Mouse (Mus musculus) embryonic facial prominence, embryonic 11.5 days (tissue): ENCODE results near the gene Krtap14. TPM values are rescaled to one million over a fixed set of nuclear protein-coding genes. Genes with fewer than 3 reads are reported as not detected.

ENCODE experiments used
- ATAC-seq: fragments of 200-750 bp; cut with Nextera tagmentation; replicated peaks from 2 replicates; pipeline ENCODE4 v1.8.0; 2017; ENCODE audit warnings: low read depth; ENCODE audit not compliant: insufficient number of reproducible peaks, low FRiP score, low TSS enrichment
- DNase-seq: peaks from one replicate; pipeline ENCODE4 v3.0.0-alpha.2; 2015; ENCODE audit warnings: low spot score
- H3K27ac ChIP-seq: fragments of 300-500 bp; sonication (generic); replicated peaks from 2 replicates; pipeline ENCODE4 v1.5.1; 2014; ENCODE audit warnings: mild to moderate bottlenecking, low read depth, low read length, control low read depth
- H3K27me3 ChIP-seq: fragments of 300-500 bp; sonication (generic); 2 replicates; pipeline ENCODE4 v1.6.1; 2014; ENCODE audit warnings: mild to moderate bottlenecking, low read length, moderate library complexity, mixed read lengths; ENCODE audit not compliant: control insufficient read depth, insufficient read depth
- H3K36me3 ChIP-seq: fragments of 300-500 bp; sonication (generic); replicated peaks from 2 replicates; pipeline ENCODE4 v1.6.1; 2014; ENCODE audit warnings: low read depth, mild to moderate bottlenecking, low read length, moderate library complexity, mixed read lengths; ENCODE audit not compliant: control insufficient read depth, insufficient read depth
- H3K4me1 ChIP-seq: fragments of 300-500 bp; sonication (generic); 2 replicates; pipeline ENCODE4 v1.6.1; 2014; ENCODE audit warnings: low read length, mixed read lengths; ENCODE audit not compliant: control insufficient read depth, insufficient read depth
- H3K4me2 ChIP-seq: fragments of 300-500 bp; sonication (generic); 2 replicates; pipeline ENCODE4 v1.6.1; 2014; ENCODE audit warnings: low read depth, mild to moderate bottlenecking, control low read depth, low read length, moderate library complexity
- H3K4me3 ChIP-seq: fragments of 300-500 bp; sonication (generic); 2 replicates; pipeline ENCODE4 v1.5.1; 2014; ENCODE audit warnings: low read depth, low read length, control low read depth
- H3K9ac ChIP-seq: fragments of 300-500 bp; sonication (generic); replicated peaks from 2 replicates; pipeline ENCODE4 v1.6.1; 2014; ENCODE audit warnings: mild to moderate bottlenecking, control low read depth, low read length
- H3K9me3 ChIP-seq: fragments of 300-500 bp; sonication (generic); replicated peaks from 2 replicates; pipeline ENCODE4 v1.6.1; 2016; ENCODE audit warnings: mild to moderate bottlenecking, low read length, inconsistent platforms, mixed read lengths; ENCODE audit not compliant: control insufficient read depth
- WGBS: fragments of 180-500 bp; shearing (Covaris S2); extraction: QIAGEN DNeasy Blood & Tissue Kit; methylation state at CpG from one replicate; pipeline ENCODE4 v1.1.7; 2014; 5-methylcytosine and 5-hydroxymethylcytosine counted together
- polyA plus RNA-seq: library from polyadenylated mRNA; unstranded; fragments of >200 nt; fragmentation: Nextera tagmentation; extraction: Ambion mirVana; gene quantifications from 2 replicates; pipeline ENCODE4 v1.2.1, GENCODE M21; 2014

The Krtap14 gene
- polyA plus RNA-seq, 1 experiment from 2014 or later, result not detected

- no peak overlapping the region for H3K27ac ChIP-seq
- WGBS, result 79% methylated on average over 3 of the region's 3 CpGs
- no peaks in the 10 kb centered on the region for H3K4me1 ChIP-seq
- H3K9me3 ChIP-seq, result no peaks in the 10 kb centered on the region
- H3K27me3 ChIP-seq, result no peaks in the 10 kb centered on the region
- H3K4me3 ChIP-seq, result no peak overlapping the region
- H3K4me2 ChIP-seq, result no peak overlapping the region
- ATAC-seq (no peak), DNase-seq (peak; percentile 43)
- no peak overlapping the region for H3K9ac ChIP-seq
- no peaks in the 10 kb centered on the region for H3K36me3 ChIP-seq
These were observed 2.2 kb downstream of the Krtap14 start for GRCm38 (mm10) chr16:88823736-88824135.

- no peak for ATAC-seq
- Histone ChIP-seq H3K27me3 (no peaks in the 10 kb centered on the region), H3K9me3 (no peaks in the 10 kb centered on the region), H3K4me1 (no peaks in the 10 kb centered on the region), H3K27ac (no peak within 1 kb of the TSS), H3K9ac (no peak within 1 kb of the TSS), H3K36me3 (no peaks in the 10 kb centered on the region), H3K4me2 (no peak within 1 kb of the TSS), H3K4me3 (no peak within 1 kb of the TSS)
- 79% methylated on average over 3 of the region's 3 CpGs for WGBS
- DNase-seq, result no peak
These were observed 5.9 kb downstream of the Krtap14 start, which contains the start of gene Krtap15 for GRCm38 (mm10) chr16:88820066-88820465. Gene Krtap15 (plus strand): TSS chr16:88820215.

- Histone ChIP-seq H3K4me3 (no peak within 1 kb of the TSS), H3K27me3 (no peaks in the 10 kb centered on the region), H3K4me1 (no peaks in the 10 kb centered on the region), H3K36me3 (no peaks in the 10 kb centered on the region), H3K27ac (no peak within 1 kb of the TSS), H3K9ac (no peak within 1 kb of the TSS), H3K4me2 (no peak within 1 kb of the TSS), H3K9me3 (no peaks in the 10 kb centered on the region)
- ATAC-seq, result no peak
- DNase-seq, result no peak
- 87% methylated on average over 2 of the region's 2 CpGs for WGBS
These were observed 14.1 kb downstream of the Krtap14 start, which contains the start of gene Gm20741 for GRCm38 (mm10) chr16:88811827-88812226. Gene Gm20741 (minus strand): TSS chr16:88812220.

GRCm38 (mm10) chr16:88786786-88787185 is 39.2 kb downstream of the Krtap14 start:
- Histone ChIP-seq H3K27me3 (no peaks in the 10 kb centered on the region), H3K4me1 (no peaks in the 10 kb centered on the region), H3K9me3 (no peaks in the 10 kb centered on the region), H3K9ac (no peak overlapping the region), H3K4me2 (no peak overlapping the region), H3K36me3 (no peaks in the 10 kb centered on the region), H3K4me3 (no peak overlapping the region), H3K27ac (no peak overlapping the region)
- DNase-seq, result no peak
- 83% methylated on average over 2 of the region's 2 CpGs for WGBS
- no peak for ATAC-seq

- no peak within 1 kb of the TSS for H3K4me2 ChIP-seq
- 83% methylated on average over 5 of the region's 6 CpGs for WGBS
- ATAC-seq, result no peak
These were observed 48.3 kb downstream of the Krtap14 start, which contains the start of gene Gm5965 for GRCm38 (mm10) chr16:88777596-88777995. Gene Gm5965 (plus strand): TSS chr16:88777896.

GRCm38 (mm10) chr16:88774106-88774505 is 51.8 kb downstream of the Krtap14 start, which contains the start of gene 2310057N15Rik:
Gene 2310057N15Rik (minus strand): TSS chr16:88774206.
- H3K4me1 ChIP-seq, result no peaks in the 10 kb centered on the region

More at GRCm38 (mm10) chr16:88777596-88777995, 48.3 kb downstream of the Krtap14 start, which contains the start of gene Gm5965:
- no peak within 1 kb of the TSS for H3K4me3 ChIP-seq
- no peaks in the 10 kb centered on the region for H3K36me3 ChIP-seq
- H3K27me3 ChIP-seq, result no peaks in the 10 kb centered on the region
- no peaks in the 10 kb centered on the region for H3K4me1 ChIP-seq
- H3K9me3 ChIP-seq, result no peaks in the 10 kb centered on the region
- no peak within 1 kb of the TSS for H3K9ac ChIP-seq
- no peak within 1 kb of the TSS for H3K27ac ChIP-seq
- no peak for DNase-seq

More at GRCm38 (mm10) chr16:88774106-88774505, 51.8 kb downstream of the Krtap14 start, which contains the start of gene 2310057N15Rik:
- no peak for DNase-seq
- Histone ChIP-seq H3K9me3 (no peaks in the 10 kb centered on the region), H3K4me2 (no peak within 1 kb of the TSS), H3K36me3 (no peaks in the 10 kb centered on the region), H3K9ac (no peak within 1 kb of the TSS), H3K27ac (no peak within 1 kb of the TSS), H3K27me3 (no peaks in the 10 kb centered on the region), H3K4me3 (no peak within 1 kb of the TSS)
- WGBS, result 85% methylated on average over 2 of the region's 2 CpGs
- no peak for ATAC-seq

Other genes with a start within 250 kb of the Krtap14 start
- gene Krtap24-1, start 213.9 kb downstream of the Krtap14 start, polyA plus RNA-seq, result not detected in 2 replicates
- not detected in 2 replicates for gene 2310079G19Rik, start 198.5 kb downstream of the Krtap14 start, polyA plus RNA-seq
- gene Krtap26-1, start 178.3 kb downstream of the Krtap14 start, polyA plus RNA-seq, result not detected in 2 replicates
- not detected in 2 replicates for gene Krtap27-1, start 154.5 kb downstream of the Krtap14 start, polyA plus RNA-seq
- not detected in 2 replicates for gene 2310061N02Rik, start 118.2 kb downstream of the Krtap14 start, polyA plus RNA-seq
- gene Krtap13-1, start 97.3 kb downstream of the Krtap14 start, polyA plus RNA-seq, result not detected in 2 replicates
- not detected in 2 replicates for gene Krtap13, start 74.5 kb downstream of the Krtap14 start, polyA plus RNA-seq
- not detected in 2 replicates for gene 2310034C09Rik, start 67.3 kb downstream of the Krtap14 start, polyA plus RNA-seq
- gene 2310057N15Rik, start 51.9 kb downstream of the Krtap14 start, polyA plus RNA-seq, result not detected in 2 replicates
- not detected in 2 replicates for gene Gm5965, start 48.2 kb downstream of the Krtap14 start, polyA plus RNA-seq
- not detected in 2 replicates for gene Gm20741, start 13.9 kb downstream of the Krtap14 start, polyA plus RNA-seq
- not detected in 2 replicates for gene Krtap15, start 5.9 kb downstream of the Krtap14 start, polyA plus RNA-seq
- not detected in 2 replicates for gene Krtap19-1, start 43.3 kb upstream of the Krtap14 start, polyA plus RNA-seq
- not detected in 2 replicates for gene Krtap19-2, start 48.1 kb upstream of the Krtap14 start, polyA plus RNA-seq
- gene Krtap19-3, start 51.9 kb upstream of the Krtap14 start, polyA plus RNA-seq, result not detected in 2 replicates
- not detected in 2 replicates for gene Krtap19-4, start 58.9 kb upstream of the Krtap14 start, polyA plus RNA-seq
- not detected in 2 replicates for gene Krtap19-5, start 70.3 kb upstream of the Krtap14 start, polyA plus RNA-seq
- gene Krtap19-9b, start 106.1 kb upstream of the Krtap14 start, polyA plus RNA-seq, result not detected in 2 replicates
- not detected in 2 replicates for gene Krtap16-3, start 136.7 kb upstream of the Krtap14 start, polyA plus RNA-seq
- not detected in 2 replicates for gene Krtap22-2, start 184.6 kb upstream of the Krtap14 start, polyA plus RNA-seq
- not detected in 2 replicates for gene Gm10229, start 189.1 kb upstream of the Krtap14 start, polyA plus RNA-seq
- not detected in 2 replicates for gene Krtap6-1, start 205.6 kb upstream of the Krtap14 start, polyA plus RNA-seq
- gene Gm10228, start 215.3 kb upstream of the Krtap14 start, polyA plus RNA-seq, result not detected in 2 replicates
- gene Krtap6-5, start 221.7 kb upstream of the Krtap14 start, polyA plus RNA-seq, result not detected in 2 replicates
- not detected in 2 replicates for gene 1110025L11Rik, start 237.9 kb upstream of the Krtap14 start, polyA plus RNA-seq